Mouse (Mus musculus): ENCODE data around the gene Hoxa10.

DNA sequence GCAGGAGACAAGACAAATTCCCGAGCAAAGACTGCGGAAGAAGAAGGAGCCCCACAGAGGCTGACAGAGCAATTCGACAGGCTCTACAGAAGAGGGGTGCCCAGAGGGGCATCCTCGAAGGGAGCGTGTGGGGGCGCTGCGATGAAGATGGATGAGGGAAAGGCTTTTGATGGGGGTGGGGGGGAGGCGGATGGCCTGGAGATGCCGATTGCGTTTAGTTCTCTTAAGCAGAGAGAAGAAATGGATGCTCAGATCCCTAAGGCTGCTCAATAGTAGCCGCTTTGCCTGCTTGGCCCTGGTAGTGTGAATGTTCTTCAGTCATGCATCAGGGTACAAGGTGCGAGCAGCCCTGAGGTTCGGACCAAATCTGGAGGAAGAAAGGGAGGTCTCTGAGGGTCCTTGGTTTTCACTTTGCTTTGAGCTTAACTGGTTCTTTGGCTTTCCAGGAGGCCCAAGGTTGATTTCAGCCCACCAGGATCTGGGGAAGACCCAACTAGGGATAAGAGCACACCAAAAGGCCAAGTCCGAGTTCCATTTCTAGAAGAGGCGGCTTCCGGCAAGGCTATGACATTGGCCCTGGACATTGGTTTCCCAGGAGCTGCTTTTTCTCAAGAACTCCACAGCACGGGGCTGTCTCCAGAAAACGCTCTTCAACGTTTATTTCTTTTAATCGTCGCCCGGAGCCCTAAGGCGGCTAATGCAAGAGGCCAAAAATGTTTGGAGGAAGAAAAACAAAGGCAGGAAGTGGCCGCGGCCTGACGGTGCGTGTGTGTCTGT, 8.2 kb upstream of the Hoxa10 start:
- no peak for TF ChIP-seq CTCF (IDR thresholded peaks at IDR 0.05; ENCODE audit: low read depth)
- TF ChIP-seq EP300 (IDR thresholded peaks at IDR 0.05; ENCODE audit: low read depth), result no peak

Measured in liver, postnatal 0 days (tissue).